Mouse (Mus musculus): ENCODE measurements at regions not wholly inside any gene's neighbourhood (a gene's known extent, or its start where the extent isn't known, plus 50 kb on each side); places are given as distances from the start of the nearest gene placed in this dataset.

- no peak for DNase-seq (ENCODE audit: low spot score in 2 of 2)
Measured at GRCm38 (mm10) chr10:19533846-19534245, 57.9 kb upstream of the Ifngr1 start.
